Mouse (Mus musculus): ENCODE measurements around the gene Hand2. TPM values are rescaled to one million over a fixed set of nuclear protein-coding genes. Genes with fewer than 3 reads are reported as not detected.

Hand2 gene
- polyA plus RNA-seq, 1 experiment from 2014 or later, result 0.59 TPM

DNA sequence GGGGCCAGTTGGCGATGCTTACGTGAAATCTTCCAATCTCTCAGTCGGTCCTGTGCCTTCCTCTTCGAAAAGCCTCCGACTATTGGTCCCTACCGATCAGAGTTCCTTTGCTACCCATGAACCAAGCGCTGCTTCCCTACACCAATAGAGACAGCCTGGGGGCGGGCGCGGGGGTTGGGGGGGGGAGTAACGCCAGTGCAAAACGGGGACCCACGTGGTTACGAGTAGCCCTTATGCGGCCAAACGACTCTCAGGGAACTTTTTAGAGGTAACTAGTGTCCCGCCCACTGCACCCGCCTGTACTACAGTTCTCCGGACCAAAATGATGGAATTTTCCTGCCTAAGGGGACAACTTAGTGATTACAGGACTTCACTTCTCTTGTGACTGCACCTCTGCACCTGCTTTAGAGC lies 8.2 kb downstream of the Hand2 start:
- peak; percentile 18; the same call in 1 of the 2 replicates for ATAC-seq (ENCODE audit: low read depth)
- Histone ChIP-seq H3K9me3 (ENCODE audit: control insufficient read depth, low read length) (no peaks in the 10 kb centered on the region; the same call in 1 of the 2 replicates), H3K4me2 (ENCODE audit: low read depth, low read length) (peak overlapping the region; percentile 46), H3K27ac (ENCODE audit: low read length) (no peak overlapping the region), H3K27me3 (ENCODE audit: control insufficient read depth, insufficient read depth, low read depth, low read length) (peaks cover 92% of the 10 kb centered on the region), H3K9ac (ENCODE audit: low read length) (no peak overlapping the region), H3K4me1 (replicated peaks; ENCODE audit: control insufficient read depth, insufficient read depth, low read length) (peaks cover 5% of the 10 kb centered on the region; the same call in 1 of the 2 replicates), H3K4me3 (ENCODE audit: low read length) (peak overlapping the region; percentile 26), H3K36me3 (ENCODE audit: control insufficient read depth, insufficient read depth, low read length) (no peaks in the 10 kb centered on the region)
- WGBS, result 2% methylated on average over 19 of the region's 19 CpGs

DNA sequence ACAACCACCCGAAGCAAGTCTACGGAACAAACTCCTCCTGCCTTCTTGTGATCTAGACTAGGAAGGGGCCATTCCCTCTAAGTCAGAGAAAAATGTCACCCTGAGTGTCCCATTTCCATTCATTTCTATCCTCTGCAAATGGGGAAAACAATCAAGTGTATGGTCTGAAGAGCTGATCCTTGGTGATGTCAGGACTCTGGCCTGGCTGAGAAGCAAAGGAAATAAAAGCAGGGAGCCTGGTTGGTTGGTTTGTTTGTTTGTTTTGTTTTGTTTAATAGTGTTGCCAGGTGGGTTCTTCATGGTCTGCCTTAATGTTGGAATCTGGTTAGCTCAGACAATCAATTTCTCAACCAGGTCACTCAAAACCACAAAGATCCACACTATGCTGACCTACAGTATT lies 9.3 kb downstream of the Hand2 start:
- Histone ChIP-seq H3K4me1 (replicated peaks; ENCODE audit: control insufficient read depth, insufficient read depth, low read length) (peaks cover 5% of the 10 kb centered on the region; the same call in 1 of the 2 replicates), H3K9me3 (ENCODE audit: control insufficient read depth, low read length) (no peaks in the 10 kb centered on the region; the same call in 1 of the 2 replicates), H3K36me3 (ENCODE audit: control insufficient read depth, insufficient read depth, low read length) (no peaks in the 10 kb centered on the region), H3K27ac (ENCODE audit: low read length) (no peak overlapping the region), H3K27me3 (ENCODE audit: control insufficient read depth, insufficient read depth, low read depth, low read length) (peaks cover 97% of the 10 kb centered on the region), H3K4me3 (ENCODE audit: low read length) (no peak overlapping the region), H3K9ac (ENCODE audit: low read length) (no peak overlapping the region), H3K4me2 (ENCODE audit: low read depth, low read length) (no peak overlapping the region)
- 18% methylated on average over 2 of the region's 2 CpGs for WGBS
- ATAC-seq (ENCODE audit: low read depth), result no peak

DNA sequence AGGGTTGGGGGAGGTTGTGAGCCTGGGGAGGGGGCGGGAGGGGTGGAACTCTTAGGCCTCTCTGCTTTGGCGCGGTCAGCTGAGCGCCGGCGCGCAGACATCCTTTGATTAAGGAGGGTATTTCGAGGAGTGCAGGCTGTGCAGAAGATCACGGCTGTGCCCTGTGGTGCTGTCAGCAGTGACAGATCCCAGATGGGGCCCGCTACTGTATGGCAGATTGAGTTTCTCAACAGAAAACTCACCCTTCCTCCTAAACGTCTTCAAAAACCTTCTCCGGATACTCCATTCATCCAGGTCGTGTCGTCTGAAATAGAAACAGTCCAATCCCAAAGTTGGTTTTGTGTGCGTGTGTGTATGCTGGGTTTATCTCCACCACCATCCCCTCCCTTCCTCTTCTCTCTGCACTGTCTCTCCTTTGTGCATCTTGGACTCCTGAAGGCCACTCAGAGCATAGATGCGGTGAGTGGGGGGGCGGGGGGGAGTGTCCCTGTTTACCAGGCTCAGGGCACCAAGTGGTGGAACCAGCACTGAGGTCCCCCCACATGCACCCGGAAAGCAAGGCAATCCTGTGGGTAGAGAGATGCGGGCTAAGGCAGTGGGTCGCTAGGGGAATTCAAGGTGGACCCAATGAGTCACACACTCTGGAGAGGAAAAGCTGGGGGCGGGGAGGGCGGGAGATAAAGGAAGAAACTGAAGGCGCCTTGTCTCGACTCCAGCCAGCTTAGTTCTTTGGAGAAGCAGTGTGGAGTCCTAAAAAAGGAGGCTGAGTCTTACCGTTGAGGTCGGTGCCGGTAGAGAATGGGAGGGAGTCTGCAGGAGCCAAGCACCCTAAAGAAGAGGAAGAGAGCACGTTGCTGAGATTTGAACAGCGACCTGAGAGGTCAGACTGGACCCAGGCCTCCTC lies 11.2 kb downstream of the Hand2 start:
- Histone ChIP-seq H3K4me3 (ENCODE audit: low read length) (no peak overlapping the region), H3K27ac (ENCODE audit: low read length) (no peak overlapping the region), H3K4me2 (ENCODE audit: low read depth, low read length) (no peak overlapping the region), H3K36me3 (ENCODE audit: control insufficient read depth, insufficient read depth, low read length) (no peaks in the 10 kb centered on the region), H3K9ac (ENCODE audit: low read length) (no peak overlapping the region), H3K27me3 (ENCODE audit: control insufficient read depth, insufficient read depth, low read depth, low read length) (peaks cover 97% of the 10 kb centered on the region), H3K4me1 (replicated peaks; ENCODE audit: control insufficient read depth, insufficient read depth, low read length) (peaks cover 5% of the 10 kb centered on the region; the same call in 1 of the 2 replicates), H3K9me3 (ENCODE audit: control insufficient read depth, low read length) (no peaks in the 10 kb centered on the region; the same call in 1 of the 2 replicates)
- WGBS, result 2% methylated on average over 29 of the region's 29 CpGs
- ATAC-seq (ENCODE audit: low read depth), result no peak

DNA sequence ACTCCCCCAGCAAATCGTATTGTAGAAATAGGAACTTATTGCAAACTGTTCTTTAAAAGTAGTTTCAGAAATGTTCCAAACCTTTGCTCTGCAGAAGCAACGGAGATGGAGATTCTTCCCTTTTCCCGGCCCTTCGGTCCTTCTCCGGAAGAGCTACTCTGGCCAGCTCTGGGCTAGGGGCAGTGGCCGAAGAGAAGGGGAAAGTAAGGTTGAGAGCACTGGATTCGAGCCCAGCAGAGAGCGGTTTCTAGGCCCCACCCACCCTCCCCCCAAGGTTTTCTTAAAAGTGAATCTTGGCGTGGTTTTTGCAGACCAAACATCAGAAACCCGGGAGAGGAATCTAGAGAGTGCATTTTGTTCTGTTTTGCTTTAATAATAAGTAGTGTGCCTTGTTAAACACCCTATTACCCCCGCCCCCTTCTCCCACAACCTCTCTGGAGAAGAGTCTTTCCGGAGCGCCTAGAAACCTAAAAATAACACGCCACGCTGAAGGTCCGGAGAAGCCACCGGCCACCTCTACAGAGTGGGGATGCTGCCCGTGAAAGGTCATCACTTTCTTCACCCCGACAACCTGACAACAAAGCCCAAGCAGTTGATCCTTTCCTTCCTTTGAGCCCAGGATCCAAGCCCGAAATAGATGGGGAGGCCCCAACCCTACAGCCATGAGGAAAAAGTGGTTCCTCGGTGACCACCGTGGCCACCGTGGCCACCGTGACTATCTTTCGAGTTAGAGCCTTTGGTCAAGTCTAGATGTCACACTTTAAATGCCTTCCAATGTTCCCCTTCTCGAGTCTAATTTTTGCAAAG lies 12.1 kb downstream of the Hand2 start:
- WGBS, result 1% methylated on average over 26 of the region's 26 CpGs
- Histone ChIP-seq H3K36me3 (ENCODE audit: control insufficient read depth, insufficient read depth, low read length) (no peaks in the 10 kb centered on the region), H3K9me3 (ENCODE audit: control insufficient read depth, low read length) (no peaks in the 10 kb centered on the region; the same call in 1 of the 2 replicates), H3K27me3 (ENCODE audit: control insufficient read depth, insufficient read depth, low read depth, low read length) (peaks cover 97% of the 10 kb centered on the region), H3K9ac (ENCODE audit: low read length) (no peak overlapping the region), H3K4me2 (ENCODE audit: low read depth, low read length) (no peak overlapping the region), H3K27ac (ENCODE audit: low read length) (no peak overlapping the region), H3K4me1 (replicated peaks; ENCODE audit: control insufficient read depth, insufficient read depth, low read length) (peaks cover 5% of the 10 kb centered on the region; the same call in 1 of the 2 replicates), H3K4me3 (ENCODE audit: low read length) (no peak overlapping the region)
- no peak for ATAC-seq (ENCODE audit: low read depth)

DNA sequence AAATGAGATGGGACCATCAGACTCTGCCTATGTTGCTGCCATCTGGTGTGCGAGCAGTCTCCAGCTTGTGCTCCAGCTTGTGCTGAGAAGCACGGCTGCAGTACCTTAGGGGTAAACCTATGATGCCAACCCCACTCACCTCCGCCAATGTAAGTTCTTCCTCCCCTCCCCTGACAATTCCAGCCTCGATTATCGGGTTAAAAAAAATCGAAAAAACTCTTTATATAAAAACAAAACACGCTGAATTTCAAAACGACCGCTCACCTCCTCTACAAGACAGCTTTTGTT lies 12.6 kb downstream of the Hand2 start:
- no peak for ATAC-seq (ENCODE audit: low read depth)
- Histone ChIP-seq H3K36me3 (ENCODE audit: control insufficient read depth, insufficient read depth, low read length) (no peaks in the 10 kb centered on the region), H3K27ac (ENCODE audit: low read length) (no peak overlapping the region), H3K4me3 (ENCODE audit: low read length) (no peak overlapping the region; the same call in 1 of the 2 replicates), H3K4me2 (ENCODE audit: low read depth, low read length) (no peak overlapping the region; the same call in 1 of the 2 replicates), H3K27me3 (ENCODE audit: control insufficient read depth, insufficient read depth, low read depth, low read length) (peaks cover 97% of the 10 kb centered on the region), H3K4me1 (replicated peaks; ENCODE audit: control insufficient read depth, insufficient read depth, low read length) (0 out of 2 replicates have a peak, but pooled peaks cover 2% of the 10 kb centered on the region), H3K9ac (ENCODE audit: low read length) (no peak overlapping the region), H3K9me3 (ENCODE audit: control insufficient read depth, low read length) (no peaks in the 10 kb centered on the region; the same call in 1 of the 2 replicates)
- WGBS, result 1% methylated on average over 9 of the region's 9 CpGs

DNA sequence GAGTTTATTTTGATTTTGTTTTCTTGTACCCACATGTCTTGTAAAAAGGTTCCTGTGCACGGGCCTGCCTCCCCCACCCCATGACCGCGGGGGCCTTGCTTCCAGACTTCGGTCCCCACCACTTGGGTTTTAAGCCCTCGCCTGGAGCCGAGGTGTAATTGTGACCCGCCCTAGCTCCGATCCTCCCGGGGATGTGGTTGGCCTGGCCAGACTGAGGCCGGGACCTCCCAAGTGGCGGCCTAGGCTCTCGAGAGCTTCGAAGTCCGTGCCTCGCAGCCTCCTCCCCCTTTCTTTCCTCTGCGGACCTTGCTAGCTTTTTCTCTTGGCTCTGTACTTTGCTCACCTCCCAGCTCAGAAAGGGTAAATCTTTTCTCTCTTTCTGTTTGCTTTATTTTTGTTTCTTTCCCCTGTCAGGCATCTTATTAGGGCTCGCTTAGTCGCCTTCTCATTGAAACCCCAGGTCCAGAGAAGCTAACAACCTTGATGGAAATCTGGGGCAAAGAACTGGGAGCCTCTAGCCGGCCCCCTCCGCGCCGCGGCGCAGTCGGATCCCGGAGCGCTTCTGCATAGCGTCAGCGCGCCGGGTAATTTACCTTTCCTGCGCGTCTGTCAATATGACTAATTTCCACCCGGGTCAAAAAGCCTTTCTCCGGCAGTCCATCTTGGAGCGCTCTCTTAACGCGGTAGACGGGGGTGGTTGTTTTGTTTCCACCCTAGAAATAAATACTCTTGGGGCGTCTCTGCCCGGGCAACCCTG lies 13.2 kb downstream of the Hand2 start:
- H3K27me3 ChIP-seq (ENCODE audit: control insufficient read depth, insufficient read depth, low read depth, low read length), result peaks cover 97% of the 10 kb centered on the region
- ATAC-seq (ENCODE audit: low read depth), result no peak
- no peak overlapping the region for H3K27ac ChIP-seq (ENCODE audit: low read length)

DNA sequence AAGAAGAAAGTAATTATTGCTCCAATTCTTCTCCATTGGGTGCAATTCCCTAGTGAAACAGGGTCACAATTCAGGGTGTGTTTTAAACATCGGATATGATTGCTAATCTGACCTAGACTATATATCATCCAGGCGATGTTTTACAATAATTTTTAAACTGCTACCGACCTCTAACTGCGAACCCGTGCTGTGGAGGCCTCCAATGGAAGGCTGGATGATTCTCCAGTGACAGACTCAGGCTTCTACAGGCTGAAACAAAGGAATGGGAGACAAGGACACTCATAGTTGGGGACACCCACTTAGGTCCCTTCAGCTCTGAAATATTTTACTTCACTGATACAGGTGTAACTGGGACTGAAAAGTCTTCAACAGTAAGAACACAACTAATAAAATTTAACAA lies 13.9 kb downstream of the Hand2 start:
- no peak overlapping the region for H3K9ac ChIP-seq (ENCODE audit: low read length)
- H3K9me3 ChIP-seq (ENCODE audit: control insufficient read depth, low read length), result no peaks in the 10 kb centered on the region; the same call in 1 of the 2 replicates
- H3K4me2 ChIP-seq (ENCODE audit: low read depth, low read length), result no peak overlapping the region
- no peak overlapping the region for H3K27ac ChIP-seq (ENCODE audit: low read length)
- H3K4me3 ChIP-seq (ENCODE audit: low read length), result no peak overlapping the region
- H3K27me3 ChIP-seq (ENCODE audit: control insufficient read depth, insufficient read depth, low read depth, low read length), result peaks cover 97% of the 10 kb centered on the region
- no peaks in the 10 kb centered on the region for H3K36me3 ChIP-seq (ENCODE audit: control insufficient read depth, insufficient read depth, low read length)
- no peaks in the 10 kb centered on the region for H3K4me1 ChIP-seq (replicated peaks; ENCODE audit: control insufficient read depth, insufficient read depth, low read length)
- WGBS, result 2% methylated on average over 5 of the region's 5 CpGs
- ATAC-seq (ENCODE audit: low read depth), result no peak

More for the DNA sequence above, 13.2 kb downstream of the Hand2 start:
- Histone ChIP-seq H3K9me3 (ENCODE audit: control insufficient read depth, low read length) (no peaks in the 10 kb centered on the region; the same call in 1 of the 2 replicates), H3K4me1 (replicated peaks; ENCODE audit: control insufficient read depth, insufficient read depth, low read length) (no peaks in the 10 kb centered on the region), H3K36me3 (ENCODE audit: control insufficient read depth, insufficient read depth, low read length) (no peaks in the 10 kb centered on the region), H3K9ac (ENCODE audit: low read length) (no peak overlapping the region), H3K4me2 (ENCODE audit: low read depth, low read length) (peak overlapping the region; percentile 22), H3K4me3 (ENCODE audit: low read length) (peak overlapping the region; percentile 24)
- WGBS, result under 1% methylated on average over 41 of the region's 41 CpGs

DNA sequence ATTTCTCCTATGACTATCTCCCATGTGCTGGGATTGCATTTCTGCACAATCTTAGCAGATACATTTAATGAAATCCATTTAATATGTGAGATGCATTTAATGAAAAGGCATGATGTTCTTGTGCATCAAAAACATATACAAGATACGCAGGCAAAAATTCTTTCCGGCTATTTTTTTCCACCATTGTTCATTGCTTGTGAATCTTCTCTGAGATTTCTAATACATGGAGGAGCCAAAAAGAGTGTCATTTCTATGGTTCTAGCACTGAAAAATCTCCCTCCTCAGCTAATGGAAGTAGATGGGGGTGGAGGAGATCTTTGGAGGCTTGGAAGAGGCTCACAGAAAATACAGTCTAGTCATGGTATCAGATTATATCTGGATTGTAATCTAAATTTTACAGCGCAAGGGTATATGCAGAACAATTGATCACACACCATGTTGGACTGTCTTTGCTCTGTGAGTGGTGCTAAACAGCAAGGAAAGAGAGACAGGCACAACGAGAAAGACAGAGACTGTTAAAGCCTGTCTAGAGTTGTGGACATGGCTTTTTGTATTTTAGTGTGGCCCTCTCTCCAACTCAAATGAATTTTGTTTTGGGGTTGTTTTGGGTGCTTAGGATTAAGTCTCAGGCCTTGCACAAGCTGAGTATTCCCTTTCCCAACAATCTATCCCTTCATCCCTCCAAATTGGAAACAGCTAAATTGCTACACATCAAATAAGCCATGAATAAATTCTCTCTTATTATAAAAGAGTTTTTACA lies 16.7 kb downstream of the Hand2 start:
- Histone ChIP-seq H3K9me3 (ENCODE audit: control insufficient read depth, low read length) (no peaks in the 10 kb centered on the region), H3K27me3 (ENCODE audit: control insufficient read depth, insufficient read depth, low read depth, low read length) (peaks cover 99% of the 10 kb centered on the region), H3K4me2 (ENCODE audit: low read depth, low read length) (no peak overlapping the region), H3K27ac (ENCODE audit: low read length) (no peak overlapping the region), H3K9ac (ENCODE audit: low read length) (no peak overlapping the region), H3K4me3 (ENCODE audit: low read length) (no peak overlapping the region), H3K4me1 (replicated peaks; ENCODE audit: control insufficient read depth, insufficient read depth, low read length) (peaks cover 2% of the 10 kb centered on the region; the same call in 1 of the 2 replicates), H3K36me3 (ENCODE audit: control insufficient read depth, insufficient read depth, low read length) (no peaks in the 10 kb centered on the region)
- ATAC-seq (ENCODE audit: low read depth), result no peak
- WGBS, result 43% methylated on average over 4 of the region's 4 CpGs
